Mouse (Mus musculus) C2C12 (cell line): ENCODE measurements around the gene Psmc3ip.

Experiments used
- CTCF ChIP-seq: IDR thresholded peaks from one replicate; pipeline ENCODE4 v1.5.1; 2011; ENCODE audit not compliant: control insufficient read depth, insufficient read depth, insufficient read length
- MAX ChIP-seq: IDR thresholded peaks from one replicate; pipeline ENCODE4 v1.6.1; 2011; ENCODE audit warnings: mild to moderate bottlenecking, control low read depth
- MYOD1 ChIP-seq: IDR thresholded peaks from one replicate; pipeline ENCODE4 v1.6.1; 2011; ENCODE audit warnings: low read depth; ENCODE audit not compliant: control insufficient read depth, insufficient read length
- MYOG ChIP-seq: IDR thresholded peaks from one replicate; pipeline ENCODE4 v1.6.1; 2011; ENCODE audit not compliant: control insufficient read depth, insufficient read length; ENCODE audit errors: extremely low read depth
- USF1 ChIP-seq: IDR thresholded peaks from one replicate; pipeline ENCODE4 v1.6.1; 2011; ENCODE audit warnings: low read depth, mild to moderate bottlenecking, control low read depth, moderate library complexity

- TF ChIP-seq MYOG (no peak), CTCF (no peak), USF1 (no peak), MAX (no peak), MYOD1 (no peak)
These were observed 47.2 kb upstream of the Psmc3ip start for GRCm38 (mm10) chr11:101142215-101142967.
